Mouse (Mus musculus): ENCODE data around the gene Pramef6.
"Not testable (repeated sequence)": the region's sequence is repeated elsewhere in the genome, so short reads cannot be mapped to it uniquely, and the experiment has no call there.

Gene Pramef6

GRCm38 (mm10) chr4:143900280-143900679, at the start of gene Pramef6:
Gene Pramef6, minus strand, starts transcription at chr4:143900380.
- not testable (repeated sequence) for DNase-seq

DNA sequence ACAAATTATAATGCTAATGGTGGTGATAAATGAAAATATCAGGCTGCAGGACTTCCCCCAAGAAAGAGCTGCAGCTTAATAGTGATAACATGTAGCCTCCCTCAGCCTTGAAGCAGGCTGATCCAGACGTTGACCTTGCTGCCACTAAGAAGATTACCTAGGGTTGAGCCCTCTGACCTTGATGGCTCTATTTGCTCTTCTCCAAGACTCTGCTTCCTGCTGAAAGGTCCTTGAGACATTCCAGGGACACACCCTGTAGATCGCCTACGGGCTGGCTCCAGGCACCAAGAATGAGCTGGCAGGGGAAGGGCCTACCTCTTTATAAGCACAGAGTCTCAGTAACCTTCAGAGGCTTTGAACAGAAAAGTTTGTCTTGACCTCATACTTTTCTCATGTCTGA, 5.8 kb downstream of the Pramef6 start:
- DNase-seq, result not testable (repeated sequence)

- DNase-seq, result not testable (repeated sequence)
These were observed 17.8 kb downstream of the Pramef6 start for GRCm38 (mm10) chr4:143882371-143882770.

- not testable (repeated sequence) for DNase-seq
These were observed 54.0 kb downstream of the Pramef6 start, which contains the start of gene Gm13103 for GRCm38 (mm10) chr4:143846197-143846596. Gene Gm13103, plus strand, starts transcription at chr4:143846497.
